Mouse (Mus musculus): ENCODE measurements around the gene Yeats4. TPM values are rescaled to one million over a fixed set of nuclear protein-coding genes. Genes with fewer than 3 reads are reported as not detected.

The Yeats4 gene
- polyA plus RNA-seq, 1 experiment, result 59.1 TPM

DNA sequence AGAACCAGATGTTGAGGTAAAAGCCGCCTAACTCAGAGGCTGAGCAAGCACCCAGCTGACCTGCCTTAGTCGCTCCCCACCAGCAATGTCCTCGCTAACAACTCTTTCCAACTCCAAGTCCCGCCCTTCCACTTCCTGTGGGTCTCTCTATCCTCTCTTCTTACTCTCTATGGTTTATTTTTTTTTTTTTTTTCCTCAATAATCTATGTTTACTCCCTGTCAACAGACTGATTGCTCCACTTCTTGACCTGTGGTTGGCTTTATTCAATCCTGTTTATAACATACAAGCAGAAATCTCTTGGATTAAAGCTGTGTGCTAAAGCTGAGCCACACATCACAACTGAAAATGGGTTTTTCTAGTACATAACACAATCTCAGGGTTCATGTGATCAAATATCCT, 28.6 kb downstream of the Yeats4 start:
- no peaks in the 10 kb centered on the region for H3K4me1 ChIP-seq (ENCODE audit: control insufficient read depth, insufficient read depth, low read length)
- H3K27ac ChIP-seq (ENCODE audit: control insufficient read depth, insufficient read depth, low read depth, low read length, poor library complexity), result no peak overlapping the region
- WGBS, result 93% methylated on average over 4 of the region's 4 CpGs
- TF ChIP-seq POLR2A (IDR thresholded peaks at IDR 0.05; ENCODE audit: borderline replicate concordance, control insufficient read depth, low read depth, low read length) (no peak), CTCF (IDR thresholded peaks at IDR 0.05; ENCODE audit: control insufficient read depth, insufficient read depth, low read length) (no peak)
- no peak overlapping the region for H3K4me3 ChIP-seq (replicated peaks; ENCODE audit: control insufficient read depth, low read depth, low read length)

DNA sequence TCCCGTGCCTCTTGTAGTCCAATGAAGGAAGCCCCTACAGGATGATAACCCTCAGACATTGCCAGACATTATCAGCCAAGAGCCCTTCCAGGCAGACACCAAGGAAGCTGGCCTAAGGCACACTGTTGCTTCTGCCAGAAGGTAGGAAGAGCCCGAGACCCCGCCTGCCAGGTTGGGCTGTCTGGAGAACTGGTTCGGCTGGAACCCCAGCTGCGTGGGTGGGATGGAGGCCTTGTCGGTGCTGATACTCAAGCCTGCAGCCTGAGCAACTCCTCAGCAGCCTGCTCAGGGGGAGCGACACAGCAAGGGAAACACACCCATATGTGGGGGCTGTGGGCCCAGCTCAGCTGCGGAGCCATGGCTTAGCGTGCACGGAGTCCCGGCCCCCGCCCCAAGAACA, 29.3 kb downstream of the Yeats4 start:
- no peak for TF ChIP-seq CTCF (IDR thresholded peaks at IDR 0.05; ENCODE audit: control insufficient read depth, insufficient read depth, low read length)
- TF ChIP-seq POLR2A (IDR thresholded peaks at IDR 0.05; ENCODE audit: borderline replicate concordance, control insufficient read depth, low read depth, low read length), result no peak
- WGBS, result 85% methylated on average over 12 of the region's 12 CpGs
- Histone ChIP-seq H3K4me3 (replicated peaks; ENCODE audit: control insufficient read depth, low read depth, low read length) (no peak overlapping the region), H3K27ac (ENCODE audit: control insufficient read depth, insufficient read depth, low read depth, low read length, poor library complexity) (no peak overlapping the region), H3K4me1 (ENCODE audit: control insufficient read depth, insufficient read depth, low read length) (no peaks in the 10 kb centered on the region)

DNA sequence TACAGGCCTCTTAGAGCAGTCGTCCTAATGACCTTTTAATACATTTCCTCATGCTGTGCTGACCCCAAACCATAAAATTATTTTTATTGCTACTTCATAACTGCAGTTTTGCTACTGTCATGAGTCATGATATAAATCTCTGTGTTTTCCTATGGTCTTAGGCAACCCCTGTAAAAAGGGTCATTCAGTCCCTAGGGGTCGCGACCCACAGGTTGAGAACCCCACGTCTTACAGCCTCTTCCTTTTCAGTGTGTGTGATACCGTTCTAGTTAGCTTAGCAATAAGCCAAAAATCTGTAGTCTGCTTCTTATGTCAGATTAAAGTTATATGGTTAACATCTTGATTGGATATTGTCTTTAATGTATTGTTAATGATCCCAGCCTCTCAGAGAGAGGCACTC, 30.9 kb downstream of the Yeats4 start:
- Histone ChIP-seq H3K4me3 (replicated peaks; ENCODE audit: control insufficient read depth, low read depth, low read length) (no peak overlapping the region), H3K4me1 (ENCODE audit: control insufficient read depth, insufficient read depth, low read length) (no peaks in the 10 kb centered on the region), H3K27ac (ENCODE audit: control insufficient read depth, insufficient read depth, low read depth, low read length, poor library complexity) (no peak overlapping the region)
- TF ChIP-seq CTCF (IDR thresholded peaks at IDR 0.05; ENCODE audit: control insufficient read depth, insufficient read depth, low read length) (no peak), POLR2A (IDR thresholded peaks at IDR 0.05; ENCODE audit: borderline replicate concordance, control insufficient read depth, low read depth, low read length) (no peak)
- 85% methylated on average over 5 of the region's 5 CpGs for WGBS

DNA sequence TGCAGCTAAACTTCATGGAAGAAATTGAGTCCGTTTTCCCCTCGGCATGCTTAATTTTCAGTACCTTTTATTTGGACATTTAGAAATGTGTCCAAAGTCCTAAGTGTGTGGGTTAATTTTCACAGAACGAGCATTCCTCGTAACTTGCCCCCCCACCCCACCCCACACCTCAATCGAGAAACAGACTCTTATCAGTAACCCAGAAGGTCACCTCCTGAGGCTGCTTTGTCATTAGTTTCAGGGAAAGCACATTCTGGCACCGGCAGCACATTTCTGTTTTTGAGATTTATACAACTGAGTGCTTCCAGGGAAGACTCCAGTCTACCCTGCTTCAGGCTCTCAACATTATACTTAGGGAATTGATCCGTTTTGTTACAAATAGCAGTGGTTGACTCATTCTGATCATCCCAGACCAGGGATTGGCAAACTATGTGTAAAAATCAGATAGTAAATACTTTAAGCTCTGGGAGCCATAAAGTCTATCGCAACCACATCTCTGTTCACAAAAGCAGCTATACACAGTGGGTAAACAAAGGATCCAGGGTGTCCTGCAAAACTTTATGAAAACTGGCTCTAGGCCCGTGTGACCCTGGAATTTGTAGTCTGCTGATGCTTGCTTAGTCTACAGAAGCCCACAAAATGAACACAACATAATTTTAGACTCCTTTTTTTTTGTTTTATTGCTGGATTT, 38.8 kb downstream of the Yeats4 start:
- no peak for TF ChIP-seq POLR2A (IDR thresholded peaks at IDR 0.05; ENCODE audit: borderline replicate concordance, control insufficient read depth, low read depth, low read length)
- TF ChIP-seq CTCF (IDR thresholded peaks at IDR 0.05; ENCODE audit: control insufficient read depth, insufficient read depth, low read length), result no peak
- Histone ChIP-seq H3K4me1 (ENCODE audit: control insufficient read depth, insufficient read depth, low read length) (no peaks in the 10 kb centered on the region), H3K27ac (ENCODE audit: control insufficient read depth, insufficient read depth, low read depth, low read length, poor library complexity) (no peak overlapping the region), H3K4me3 (replicated peaks; ENCODE audit: control insufficient read depth, low read depth, low read length) (no peak overlapping the region)
- WGBS, result 71% methylated on average over 9 of the region's 9 CpGs

GRCm38 (mm10) chr10:117181098-117181497, 43.2 kb downstream of the Yeats4 start:
- H3K4me3 ChIP-seq (replicated peaks; ENCODE audit: control insufficient read depth, low read depth, low read length), result no peak overlapping the region
- no peak overlapping the region for H3K27ac ChIP-seq (ENCODE audit: control insufficient read depth, insufficient read depth, low read depth, low read length, poor library complexity)
- TF ChIP-seq CTCF (IDR thresholded peaks at IDR 0.05; ENCODE audit: control insufficient read depth, insufficient read depth, low read length) (no peak), POLR2A (IDR thresholded peaks at IDR 0.05; ENCODE audit: borderline replicate concordance, control insufficient read depth, low read depth, low read length) (no peak)
- H3K4me1 ChIP-seq (ENCODE audit: control insufficient read depth, insufficient read depth, low read length), result no peaks in the 10 kb centered on the region
- WGBS, result 47% methylated on average over 3 of the region's 3 CpGs

DNA sequence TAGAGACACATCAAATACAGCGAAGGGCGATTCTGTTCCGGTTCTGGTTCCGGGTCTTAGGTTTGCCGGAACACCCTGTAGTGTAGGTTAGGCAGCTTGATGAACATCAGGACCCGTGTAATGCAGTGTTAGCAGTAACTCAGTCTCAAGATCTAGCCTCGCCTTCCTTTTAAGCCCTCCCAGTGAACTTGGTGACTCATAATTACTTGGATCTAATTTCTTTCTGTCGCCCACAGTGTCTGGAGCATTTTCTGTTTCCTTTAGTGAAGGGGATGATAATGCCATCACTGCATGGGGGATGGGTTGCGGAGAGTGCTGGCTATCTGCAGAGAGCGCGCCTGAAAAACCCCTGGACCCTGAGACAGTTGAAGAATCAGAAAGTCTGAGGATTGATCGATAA, 49.7 kb downstream of the Yeats4 start:
- 83% methylated on average over 12 of the region's 12 CpGs for WGBS
- TF ChIP-seq CTCF (IDR thresholded peaks at IDR 0.05; ENCODE audit: control insufficient read depth, insufficient read depth, low read length) (no peak), POLR2A (IDR thresholded peaks at IDR 0.05; ENCODE audit: borderline replicate concordance, control insufficient read depth, low read depth, low read length) (no peak)
- H3K4me1 ChIP-seq (ENCODE audit: control insufficient read depth, insufficient read depth, low read length), result no peaks in the 10 kb centered on the region
- H3K4me3 ChIP-seq (replicated peaks; ENCODE audit: control insufficient read depth, low read depth, low read length), result no peak overlapping the region
- no peak overlapping the region for H3K27ac ChIP-seq (ENCODE audit: control insufficient read depth, insufficient read depth, low read depth, low read length, poor library complexity)

DNA sequence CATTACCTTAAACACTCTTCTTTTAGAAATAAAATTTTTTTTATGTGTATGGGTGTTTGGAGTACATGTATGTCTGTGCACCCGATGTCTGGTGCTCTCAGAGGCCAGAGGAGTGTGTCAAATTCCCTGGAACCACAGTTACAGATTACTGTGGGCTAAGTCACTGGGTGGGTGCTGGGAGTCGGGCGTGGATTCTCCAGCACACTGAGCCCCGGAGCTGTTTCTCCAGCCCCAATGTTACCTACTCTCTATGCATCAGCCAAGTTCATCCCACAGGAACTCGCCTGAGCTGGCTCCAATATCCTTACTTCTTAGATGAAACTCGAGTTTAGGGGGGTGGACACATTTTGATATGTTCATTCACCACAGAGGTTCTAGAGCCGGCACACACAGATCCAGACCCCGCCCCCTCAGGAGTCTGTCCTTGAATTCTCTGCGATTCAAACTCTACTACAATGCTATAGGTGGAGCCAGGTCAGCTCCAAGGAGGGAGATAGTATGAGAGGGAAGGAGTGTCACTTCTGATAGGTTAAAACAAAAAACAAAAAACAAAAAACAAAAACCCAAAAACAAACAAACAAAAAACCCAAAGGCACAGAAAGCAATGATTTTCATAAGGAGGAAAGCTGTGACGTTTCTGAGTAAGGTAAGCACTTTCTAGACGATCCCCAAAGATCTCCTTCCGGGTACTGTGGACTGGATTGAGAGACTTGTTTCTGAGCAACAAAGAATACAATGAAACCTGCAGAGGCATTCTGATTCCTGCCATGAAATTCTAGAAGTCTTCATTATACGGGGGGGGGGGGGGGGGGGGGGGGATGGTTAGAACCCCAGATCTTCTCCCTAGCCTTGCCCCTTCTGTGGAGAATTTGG, 50.5 kb downstream of the Yeats4 start:
- Histone ChIP-seq H3K4me1 (ENCODE audit: control insufficient read depth, insufficient read depth, low read length) (no peaks in the 10 kb centered on the region), H3K4me3 (replicated peaks; ENCODE audit: control insufficient read depth, low read depth, low read length) (no peak overlapping the region), H3K27ac (ENCODE audit: control insufficient read depth, insufficient read depth, low read depth, low read length, poor library complexity) (no peak overlapping the region)
- TF ChIP-seq POLR2A (IDR thresholded peaks at IDR 0.05; ENCODE audit: borderline replicate concordance, control insufficient read depth, low read depth, low read length) (no peak), CTCF (IDR thresholded peaks at IDR 0.05; ENCODE audit: control insufficient read depth, insufficient read depth, low read length) (no peak)
- WGBS, result 53% methylated on average over 13 of the region's 13 CpGs

DNA sequence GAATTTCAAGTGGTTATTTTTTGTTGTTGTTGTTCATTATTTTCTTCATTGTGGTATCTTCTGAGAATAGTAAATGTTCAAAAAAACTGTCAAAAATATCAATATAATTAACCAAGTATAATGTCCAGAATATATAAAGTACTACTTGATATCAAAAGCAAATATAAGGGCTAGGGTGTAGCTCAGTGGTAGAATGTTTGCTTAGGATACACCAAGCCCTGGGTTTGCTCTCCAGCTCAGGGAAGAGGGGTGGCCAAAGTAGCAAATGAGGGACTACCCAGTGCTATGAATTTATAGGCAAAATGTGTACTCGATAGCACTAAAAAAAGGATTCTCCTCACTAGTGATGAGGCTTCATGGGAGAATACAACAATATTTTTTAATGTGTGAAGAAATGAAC, 51.2 kb downstream of the Yeats4 start:
- no peak overlapping the region for H3K27ac ChIP-seq (ENCODE audit: control insufficient read depth, insufficient read depth, low read depth, low read length, poor library complexity)
- 89% methylated on average over 1 of the region's 1 CpGs for WGBS
- TF ChIP-seq CTCF (IDR thresholded peaks at IDR 0.05; ENCODE audit: control insufficient read depth, insufficient read depth, low read length) (no peak), POLR2A (IDR thresholded peaks at IDR 0.05; ENCODE audit: borderline replicate concordance, control insufficient read depth, low read depth, low read length) (no peak)
- H3K4me3 ChIP-seq (replicated peaks; ENCODE audit: control insufficient read depth, low read depth, low read length), result no peak overlapping the region
- H3K4me1 ChIP-seq (ENCODE audit: control insufficient read depth, insufficient read depth, low read length), result no peaks in the 10 kb centered on the region

Data from bone marrow, adult 2 months (tissue).